Mouse (Mus musculus): ENCODE results near the gene Lmf1. TPM values are rescaled to one million over a fixed set of nuclear protein-coding genes. Genes with fewer than 3 reads are reported as not detected.

The Lmf1 gene
- polyA plus RNA-seq, 1 experiment from 2014 or later = 31.3 TPM

- Histone ChIP-seq H3K4me1 (replicated peaks; ENCODE audit: control insufficient read depth, insufficient read depth, low read length) (peaks cover 12% of the 10 kb centered on the region), H3K27me3 (replicated peaks; ENCODE audit: control insufficient read depth, insufficient read depth, low read length) (peaks cover 4% of the 10 kb centered on the region; the same call in 1 of the 2 replicates), H3K9ac (ENCODE audit: low read length) (no peak overlapping the region), H3K4me3 (ENCODE audit: low read depth, low read length) (no peak overlapping the region), H3K27ac (ENCODE audit: low read depth) (no peak overlapping the region), H3K36me3 (ENCODE audit: control insufficient read depth, insufficient read depth, low read length) (no peaks in the 10 kb centered on the region), H3K4me2 (ENCODE audit: low read length) (no peak overlapping the region), H3K9me3 (ENCODE audit: control insufficient read depth, low read length) (no peaks in the 10 kb centered on the region)
- 51% methylated on average over 3 of the region's 3 CpGs for WGBS
- DNase-seq (ENCODE audit: low spot score) (no peak), ATAC-seq (replicated peaks; ENCODE audit: low FRiP score, low TSS enrichment, low read depth) (no peak)
Observed at GRCm38 (mm10) chr17:25555159-25555558, 23.7 kb upstream of the Lmf1 start.

GRCm38 (mm10) chr17:25555666-25556629, 22.9 kb upstream of the Lmf1 start:
- Histone ChIP-seq H3K27ac (ENCODE audit: low read depth) (no peak overlapping the region), H3K4me3 (ENCODE audit: low read depth, low read length) (peak overlapping the region; percentile 24), H3K4me1 (replicated peaks; ENCODE audit: control insufficient read depth, insufficient read depth, low read length) (peaks cover 12% of the 10 kb centered on the region), H3K27me3 (replicated peaks; ENCODE audit: control insufficient read depth, insufficient read depth, low read length) (peaks cover 4% of the 10 kb centered on the region; the same call in 1 of the 2 replicates), H3K9me3 (ENCODE audit: control insufficient read depth, low read length) (no peaks in the 10 kb centered on the region), H3K36me3 (ENCODE audit: control insufficient read depth, insufficient read depth, low read length) (no peaks in the 10 kb centered on the region), H3K9ac (ENCODE audit: low read length) (no peak overlapping the region; the same call in 1 of the 2 replicates), H3K4me2 (ENCODE audit: low read length) (peak overlapping the region; percentile 52)
- DNase-seq (ENCODE audit: low spot score) = no peak
- ATAC-seq (replicated peaks; ENCODE audit: low FRiP score, low TSS enrichment, low read depth) = no peak
- WGBS = 9% methylated on average over 29 of the region's 29 CpGs

- Histone ChIP-seq H3K4me1 (replicated peaks; ENCODE audit: control insufficient read depth, insufficient read depth, low read length) (peaks cover 12% of the 10 kb centered on the region), H3K9me3 (ENCODE audit: control insufficient read depth, low read length) (no peaks in the 10 kb centered on the region), H3K36me3 (ENCODE audit: control insufficient read depth, insufficient read depth, low read length) (no peaks in the 10 kb centered on the region), H3K9ac (ENCODE audit: low read length) (no peak overlapping the region), H3K4me3 (ENCODE audit: low read depth, low read length) (peak overlapping the region; percentile 24), H3K27me3 (replicated peaks; ENCODE audit: control insufficient read depth, insufficient read depth, low read length) (peaks cover 4% of the 10 kb centered on the region; the same call in 1 of the 2 replicates), H3K4me2 (ENCODE audit: low read length) (peak overlapping the region; percentile 52), H3K27ac (ENCODE audit: low read depth) (peak overlapping the region; percentile 36; the same call in 1 of the 2 replicates)
- DNase-seq (ENCODE audit: low spot score) (no peak), ATAC-seq (replicated peaks; ENCODE audit: low FRiP score, low TSS enrichment, low read depth) (no peak)
- 12% methylated on average over 21 of the region's 21 CpGs for WGBS
Observed at GRCm38 (mm10) chr17:25556630-25557354, 22.1 kb upstream of the Lmf1 start.

- H3K27ac ChIP-seq (ENCODE audit: low read depth) = no peak overlapping the region
- H3K9me3 ChIP-seq (ENCODE audit: control insufficient read depth, low read length) = no peaks in the 10 kb centered on the region
- peaks cover 15% of the 10 kb centered on the region for H3K4me1 ChIP-seq (replicated peaks; ENCODE audit: control insufficient read depth, insufficient read depth, low read length)
- ATAC-seq (replicated peaks; ENCODE audit: low FRiP score, low TSS enrichment, low read depth) (no peak), DNase-seq (ENCODE audit: low spot score) (no peak)
- H3K4me3 ChIP-seq (ENCODE audit: low read depth, low read length) = no peak overlapping the region
- no peaks in the 10 kb centered on the region for H3K36me3 ChIP-seq (ENCODE audit: control insufficient read depth, insufficient read depth, low read length)
- WGBS = 51% methylated on average over 4 of the region's 4 CpGs
- peaks cover 4% of the 10 kb centered on the region; the same call in 1 of the 2 replicates for H3K27me3 ChIP-seq (replicated peaks; ENCODE audit: control insufficient read depth, insufficient read depth, low read length)
- H3K4me2 ChIP-seq (ENCODE audit: low read length) = no peak overlapping the region
- H3K9ac ChIP-seq (ENCODE audit: low read length) = no peak overlapping the region
Observed at GRCm38 (mm10) chr17:25559634-25560033, 19.3 kb upstream of the Lmf1 start.

DNA sequence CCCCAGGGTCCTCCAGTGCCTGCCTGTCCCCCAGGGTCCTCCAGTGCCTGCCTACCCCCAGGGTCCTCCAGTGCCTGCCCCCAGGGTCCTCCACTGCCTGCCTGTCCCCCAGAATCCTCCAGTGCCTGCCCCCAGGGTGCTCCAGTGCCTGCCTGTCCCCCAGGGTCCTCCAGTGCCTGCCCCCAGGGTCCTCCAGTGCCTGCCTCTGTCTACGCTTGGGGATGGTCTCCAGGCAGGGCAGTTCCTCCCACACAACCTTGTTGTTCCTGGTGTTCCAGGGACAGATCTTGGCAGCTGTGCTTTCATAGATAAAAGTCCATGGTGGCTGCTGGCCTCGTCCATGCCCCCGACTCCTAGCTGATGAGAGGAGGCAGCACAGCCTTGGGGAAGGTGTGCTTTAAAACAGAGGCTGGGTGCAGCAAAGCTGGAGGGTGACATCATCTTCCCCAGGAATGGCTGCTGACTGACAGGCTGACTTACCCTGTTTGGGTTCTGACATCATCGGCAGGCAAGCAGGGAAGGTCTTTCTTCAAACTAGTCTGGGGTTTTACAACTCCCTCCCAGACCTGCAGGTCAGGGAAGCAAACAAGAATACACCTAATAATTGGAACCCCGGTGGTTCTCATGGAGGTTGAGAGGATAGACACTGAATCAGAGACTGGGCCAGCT, 18.2 kb upstream of the Lmf1 start:
- Histone ChIP-seq H3K9me3 (ENCODE audit: control insufficient read depth, low read length) (no peaks in the 10 kb centered on the region), H3K36me3 (ENCODE audit: control insufficient read depth, insufficient read depth, low read length) (no peaks in the 10 kb centered on the region), H3K4me2 (ENCODE audit: low read length) (no peak overlapping the region), H3K4me3 (ENCODE audit: low read depth, low read length) (no peak overlapping the region), H3K9ac (ENCODE audit: low read length) (no peak overlapping the region), H3K27me3 (replicated peaks; ENCODE audit: control insufficient read depth, insufficient read depth, low read length) (peaks cover 4% of the 10 kb centered on the region; the same call in 1 of the 2 replicates), H3K27ac (ENCODE audit: low read depth) (no peak overlapping the region), H3K4me1 (replicated peaks; ENCODE audit: control insufficient read depth, insufficient read depth, low read length) (peaks cover 18% of the 10 kb centered on the region)
- DNase-seq (ENCODE audit: low spot score) (no peak), ATAC-seq (replicated peaks; ENCODE audit: low FRiP score, low TSS enrichment, low read depth) (no peak)
- WGBS = 50% methylated on average over 5 of the region's 5 CpGs

DNA sequence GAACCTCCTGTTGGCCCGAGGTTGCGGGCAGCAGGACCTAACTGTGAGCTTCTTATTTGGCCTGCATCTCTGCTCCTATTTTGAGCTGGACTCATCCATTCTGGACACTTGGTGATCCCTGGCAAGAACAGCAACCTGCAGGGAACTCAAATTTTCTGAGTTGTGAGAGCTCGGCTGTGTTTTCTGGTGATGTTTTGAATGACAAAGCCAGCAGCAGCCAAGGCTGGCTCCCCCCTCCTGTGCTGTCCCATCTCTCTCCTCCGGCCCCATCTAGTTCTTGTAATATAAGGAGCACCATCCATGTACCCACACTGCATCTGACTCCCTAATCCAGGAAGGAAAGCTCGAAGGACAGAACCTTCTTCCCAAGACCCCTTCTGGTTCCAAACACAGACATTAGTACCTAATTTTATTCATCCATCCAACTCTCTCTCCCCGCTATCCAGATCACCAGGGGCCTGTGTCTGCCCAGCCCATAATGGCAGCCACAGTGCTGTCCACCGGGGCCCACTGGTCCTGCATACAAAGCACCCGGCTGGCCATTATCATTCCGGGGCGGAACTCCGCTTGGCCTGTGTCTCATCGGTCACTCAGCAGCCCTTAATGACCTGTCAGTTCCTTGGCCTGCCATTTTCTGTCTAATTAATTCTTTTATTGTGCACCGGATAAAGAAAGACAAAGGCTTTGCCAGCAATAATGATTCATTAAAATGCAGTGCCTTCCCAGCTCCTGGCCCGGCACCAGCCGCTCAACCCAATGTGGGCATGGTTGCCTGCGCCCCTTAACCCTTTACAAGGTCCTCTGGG, 17.5 kb upstream of the Lmf1 start:
- H3K9ac ChIP-seq (ENCODE audit: low read length) = no peak overlapping the region
- no peak for ATAC-seq (replicated peaks; ENCODE audit: low FRiP score, low TSS enrichment, low read depth)
- no peaks in the 10 kb centered on the region for H3K36me3 ChIP-seq (ENCODE audit: control insufficient read depth, insufficient read depth, low read length)
- WGBS = 82% methylated on average over 16 of the region's 16 CpGs
- peaks cover 4% of the 10 kb centered on the region; the same call in 1 of the 2 replicates for H3K27me3 ChIP-seq (replicated peaks; ENCODE audit: control insufficient read depth, insufficient read depth, low read length)
- no peak overlapping the region for H3K4me2 ChIP-seq (ENCODE audit: low read length)
- no peaks in the 10 kb centered on the region for H3K9me3 ChIP-seq (ENCODE audit: control insufficient read depth, low read length)
- H3K4me1 ChIP-seq (replicated peaks; ENCODE audit: control insufficient read depth, insufficient read depth, low read length) = peaks cover 12% of the 10 kb centered on the region
- H3K4me3 ChIP-seq (ENCODE audit: low read depth, low read length) = no peak overlapping the region
- no peak overlapping the region for H3K27ac ChIP-seq (ENCODE audit: low read depth)
- DNase-seq (ENCODE audit: low spot score) = no peak

DNA sequence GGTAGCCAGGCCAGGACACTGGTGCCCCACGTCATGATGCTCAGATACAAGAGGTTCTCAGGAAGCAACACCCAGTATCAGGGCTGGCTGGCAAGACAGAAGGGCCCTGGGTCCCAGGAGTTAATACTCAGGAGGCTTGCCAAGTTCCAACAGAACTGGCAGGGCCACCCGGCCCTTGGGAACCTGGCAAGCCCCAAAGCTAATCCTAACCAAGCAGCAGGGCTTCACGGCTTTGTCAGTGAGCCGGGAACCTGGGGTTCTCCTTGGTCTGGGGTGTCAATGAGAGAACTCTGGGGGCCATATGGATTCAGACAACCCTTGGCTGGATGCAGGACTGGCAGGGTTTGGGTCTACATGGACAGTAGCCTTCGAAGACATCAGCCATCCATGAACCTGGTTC, 14.4 kb upstream of the Lmf1 start:
- 74% methylated on average over 5 of the region's 5 CpGs for WGBS
- Histone ChIP-seq H3K4me3 (ENCODE audit: low read depth, low read length) (no peak overlapping the region), H3K36me3 (ENCODE audit: control insufficient read depth, insufficient read depth, low read length) (no peaks in the 10 kb centered on the region), H3K27me3 (replicated peaks; ENCODE audit: control insufficient read depth, insufficient read depth, low read length) (peaks cover 9% of the 10 kb centered on the region), H3K27ac (ENCODE audit: low read depth) (no peak overlapping the region), H3K4me2 (ENCODE audit: low read length) (no peak overlapping the region), H3K4me1 (replicated peaks; ENCODE audit: control insufficient read depth, insufficient read depth, low read length) (0 out of 2 replicates have a peak, but pooled peaks cover 6% of the 10 kb centered on the region), H3K9me3 (ENCODE audit: control insufficient read depth, low read length) (no peaks in the 10 kb centered on the region), H3K9ac (ENCODE audit: low read length) (no peak overlapping the region)
- ATAC-seq (replicated peaks; ENCODE audit: low FRiP score, low TSS enrichment, low read depth) (no peak), DNase-seq (ENCODE audit: low spot score) (no peak)
